Mouse (Mus musculus) CD8-positive naive resting alpha-beta T cell, adult 57 days (primary cell): ENCODE measurements around the gene Ccdc182. TPM values are rescaled to one million over a fixed set of nuclear protein-coding genes. Genes with fewer than 3 reads are reported as not detected.

Experiments used
- total RNA-seq: library from RNA; stranded (reverse); gene quantifications from one replicate; pipeline ENCODE4 v1.2.4, GENCODE M21; 2023

The Ccdc182 gene
- not detected for total RNA-seq

GRCm38 (mm10) chr11:88293631-88294393 lies at the start of gene Ccdc182:
Gene Ccdc182 (plus strand): TSS chr11:88294058.

Other genes starting within 250 kb of the Ccdc182 start
- gene Srsf1, start 246.7 kb upstream of the Ccdc182 start, total RNA-seq: 316 TPM
- 54.1 TPM for gene Vezf1, start 225.8 kb upstream of the Ccdc182 start, total RNA-seq
- 17.1 TPM for gene Cuedc1, start 196.0 kb upstream of the Ccdc182 start, total RNA-seq
- 53.1 TPM for gene Mrps23, start 89.7 kb upstream of the Ccdc182 start, total RNA-seq